Mouse (Mus musculus): ENCODE data around the gene Gm128. TPM values are rescaled to one million over a fixed set of nuclear protein-coding genes. Genes with fewer than 3 reads are reported as not detected.
A peak's percentile ranks its signal among the peaks of the same experiment; 100 is the strongest.

Gene Gm128
- total RNA-seq (2014; rRNA removed; ENCODE audit: low replicate concordance) = 1.1 TPM in 1 of 2 replicates, not detected in the other
- 0.07 TPM in 1 of 2 replicates, not detected in the other for polyA plus RNA-seq (2015; fragmentation: Nextera tagmentation; extraction: Ambion mirVana)

DNA sequence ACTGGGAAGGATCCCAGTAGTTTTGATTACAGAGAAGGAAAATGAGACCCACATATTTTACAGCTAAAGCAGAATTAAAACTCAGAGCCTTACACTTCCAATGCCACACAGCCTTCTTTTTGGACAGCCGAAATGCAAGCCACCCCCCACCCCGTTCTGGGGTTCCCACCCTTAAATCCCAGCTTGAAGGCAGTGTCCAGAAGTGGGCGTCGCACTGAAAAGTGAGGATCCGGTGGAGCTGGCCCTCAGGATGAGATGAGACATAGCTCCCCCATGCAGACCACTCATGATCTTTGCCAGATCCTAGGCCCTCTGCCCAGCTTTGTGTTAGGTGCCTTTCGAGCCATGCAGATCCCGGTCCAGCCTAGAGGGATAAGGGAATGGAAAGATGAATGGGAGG lies at the start of gene Gm128:
Gene Gm128 (minus strand): TSS at position 101 of the 400 bp plus-strand sequence.
- Histone ChIP-seq H3K4me1 (ENCODE audit: control insufficient read depth, insufficient read depth) (0 out of 2 replicates have a peak, but pooled peaks cover 5% of the 10 kb centered on the region), H3K27me3 (ENCODE audit: control insufficient read depth, insufficient read depth, low read length) (no peaks in the 10 kb centered on the region), H3K9ac (replicated peaks; ENCODE audit: low read depth, low read length) (peak within 1 kb of the TSS; percentile 19; the same call in 1 of the 2 replicates), H3K9me3 (replicated peaks; ENCODE audit: control insufficient read depth, low read length) (no peaks in the 10 kb centered on the region), H3K4me2 (ENCODE audit: low read depth, low read length) (no peak within 1 kb of the TSS), H3K4me3 (ENCODE audit: low read depth, low read length) (no peak within 1 kb of the TSS), H3K36me3 (replicated peaks; ENCODE audit: control insufficient read depth, insufficient read depth, low read length) (peaks cover 4% of the 10 kb centered on the region), H3K27ac (ENCODE audit: low read depth) (no peak within 1 kb of the TSS)
- DNase-seq (ENCODE audit: low spot score) = no peak
- no peak for ATAC-seq (ENCODE audit: insufficient read depth, low read depth)
- no peak for TF ChIP-seq CTCF (IDR thresholded peaks at IDR 0.05; ENCODE audit: low read depth)
- no peak for TF ChIP-seq EP300 (IDR thresholded peaks at IDR 0.05; ENCODE audit: low read depth)
- 75% methylated on average over 7 of the region's 7 CpGs for WGBS

DNA sequence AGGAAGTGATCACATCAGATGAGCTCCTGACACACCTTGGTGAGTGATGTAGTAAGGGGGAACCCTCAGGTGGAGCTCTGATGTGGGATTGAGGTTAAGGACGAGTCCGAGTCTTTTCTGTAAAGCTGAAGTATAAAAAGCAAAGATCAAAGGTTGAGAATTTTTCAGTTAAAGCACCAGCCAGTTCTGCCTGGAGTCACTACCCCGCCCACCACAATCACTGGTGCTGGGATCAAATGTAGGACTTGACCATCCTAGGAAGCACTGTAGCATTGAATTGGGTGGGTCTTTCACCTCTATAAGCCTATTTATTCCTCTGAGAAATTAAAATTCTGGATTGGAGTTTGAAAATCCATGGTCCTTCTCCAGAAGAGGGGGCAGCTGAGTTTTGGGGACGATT lies 49.6 kb upstream of the Gm128 start:
- no peak overlapping the region for H3K27ac ChIP-seq (ENCODE audit: low read depth)
- no peaks in the 10 kb centered on the region for H3K27me3 ChIP-seq (ENCODE audit: control insufficient read depth, insufficient read depth, low read length)
- DNase-seq (ENCODE audit: low spot score) (no peak), ATAC-seq (ENCODE audit: insufficient read depth, low read depth) (no peak)
- no peaks in the 10 kb centered on the region for H3K4me1 ChIP-seq (ENCODE audit: control insufficient read depth, insufficient read depth)
- peaks cover 63% of the 10 kb centered on the region for H3K36me3 ChIP-seq (replicated peaks; ENCODE audit: control insufficient read depth, insufficient read depth, low read length)
- no peak overlapping the region for H3K4me2 ChIP-seq (ENCODE audit: low read depth, low read length)
- TF ChIP-seq EP300 (IDR thresholded peaks at IDR 0.05; ENCODE audit: low read depth) (no peak), CTCF (IDR thresholded peaks at IDR 0.05; ENCODE audit: low read depth) (no peak)
- no peak overlapping the region for H3K9ac ChIP-seq (replicated peaks; ENCODE audit: low read depth, low read length)
- H3K9me3 ChIP-seq (replicated peaks; ENCODE audit: control insufficient read depth, low read length) = no peaks in the 10 kb centered on the region
- WGBS = 84% methylated on average over 4 of the region's 4 CpGs
- H3K4me3 ChIP-seq (ENCODE audit: low read depth, low read length) = no peak overlapping the region

DNA sequence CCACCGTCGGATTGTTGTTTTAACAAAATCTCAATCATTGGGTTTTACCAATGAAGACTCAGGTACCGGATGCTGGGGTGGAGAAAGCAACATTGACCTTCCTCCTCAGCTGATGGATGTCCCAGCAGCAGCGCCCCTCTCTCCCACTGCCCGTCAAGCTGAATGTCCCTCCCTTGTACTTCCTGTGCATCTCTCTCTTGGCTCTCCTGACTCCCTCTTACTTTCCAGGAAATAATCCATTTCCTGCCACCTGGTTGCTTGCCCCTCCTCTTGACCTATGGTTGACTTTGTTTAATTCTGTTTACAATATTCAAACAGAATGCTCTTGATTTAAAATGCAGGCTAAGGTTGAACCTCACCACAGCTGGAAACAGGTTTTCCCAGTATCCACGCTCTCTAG lies 48.8 kb upstream of the Gm128 start:
- WGBS = 71% methylated on average over 6 of the region's 6 CpGs
- no peak for TF ChIP-seq CTCF (IDR thresholded peaks at IDR 0.05; ENCODE audit: low read depth)
- TF ChIP-seq EP300 (IDR thresholded peaks at IDR 0.05; ENCODE audit: low read depth) = no peak
- peaks cover 60% of the 10 kb centered on the region for H3K36me3 ChIP-seq (replicated peaks; ENCODE audit: control insufficient read depth, insufficient read depth, low read length)

DNA sequence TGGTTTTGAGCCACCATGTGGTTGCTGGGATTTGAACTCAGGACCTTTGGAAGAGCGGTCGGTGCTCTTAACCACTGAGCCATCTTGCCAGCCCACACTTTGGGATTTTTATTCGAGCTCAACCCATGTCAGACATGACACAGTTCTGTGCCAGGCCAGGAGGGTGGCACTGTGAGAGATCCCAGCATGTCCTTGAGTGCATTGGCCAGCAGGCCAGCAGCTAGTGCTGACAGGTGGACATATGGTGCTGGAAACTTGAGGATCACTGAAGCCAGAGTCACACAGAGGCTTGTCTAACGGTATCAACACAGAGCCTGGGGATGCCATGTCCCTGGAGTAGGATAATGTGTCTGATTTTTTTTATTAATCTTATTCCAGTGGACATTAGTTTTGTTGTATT lies 48.0 kb upstream of the Gm128 start:
- Histone ChIP-seq H3K27me3 (ENCODE audit: control insufficient read depth, insufficient read depth, low read length) (no peaks in the 10 kb centered on the region), H3K36me3 (replicated peaks; ENCODE audit: control insufficient read depth, insufficient read depth, low read length) (peaks cover 52% of the 10 kb centered on the region), H3K9ac (replicated peaks; ENCODE audit: low read depth, low read length) (no peak overlapping the region), H3K27ac (ENCODE audit: low read depth) (no peak overlapping the region), H3K4me2 (ENCODE audit: low read depth, low read length) (no peak overlapping the region), H3K9me3 (replicated peaks; ENCODE audit: control insufficient read depth, low read length) (no peaks in the 10 kb centered on the region), H3K4me3 (ENCODE audit: low read depth, low read length) (no peak overlapping the region), H3K4me1 (ENCODE audit: control insufficient read depth, insufficient read depth) (no peaks in the 10 kb centered on the region)
- DNase-seq (ENCODE audit: low spot score) (no peak), ATAC-seq (ENCODE audit: insufficient read depth, low read depth) (no peak)
- 88% methylated on average over 4 of the region's 4 CpGs for WGBS
- no peak for TF ChIP-seq CTCF (IDR thresholded peaks at IDR 0.05; ENCODE audit: low read depth)
- TF ChIP-seq EP300 (IDR thresholded peaks at IDR 0.05; ENCODE audit: low read depth) = no peak

More for the DNA sequence above, 48.8 kb upstream of the Gm128 start:
- H3K27ac ChIP-seq (ENCODE audit: low read depth) = no peak overlapping the region
- no peaks in the 10 kb centered on the region for H3K4me1 ChIP-seq (ENCODE audit: control insufficient read depth, insufficient read depth)
- no peak overlapping the region for H3K4me2 ChIP-seq (ENCODE audit: low read depth, low read length)
- no peaks in the 10 kb centered on the region for H3K27me3 ChIP-seq (ENCODE audit: control insufficient read depth, insufficient read depth, low read length)
- no peak overlapping the region for H3K9ac ChIP-seq (replicated peaks; ENCODE audit: low read depth, low read length)
- no peaks in the 10 kb centered on the region for H3K9me3 ChIP-seq (replicated peaks; ENCODE audit: control insufficient read depth, low read length)
- H3K4me3 ChIP-seq (ENCODE audit: low read depth, low read length) = no peak overlapping the region
- DNase-seq (ENCODE audit: low spot score) = no peak
- ATAC-seq (ENCODE audit: insufficient read depth, low read depth) = no peak

DNA sequence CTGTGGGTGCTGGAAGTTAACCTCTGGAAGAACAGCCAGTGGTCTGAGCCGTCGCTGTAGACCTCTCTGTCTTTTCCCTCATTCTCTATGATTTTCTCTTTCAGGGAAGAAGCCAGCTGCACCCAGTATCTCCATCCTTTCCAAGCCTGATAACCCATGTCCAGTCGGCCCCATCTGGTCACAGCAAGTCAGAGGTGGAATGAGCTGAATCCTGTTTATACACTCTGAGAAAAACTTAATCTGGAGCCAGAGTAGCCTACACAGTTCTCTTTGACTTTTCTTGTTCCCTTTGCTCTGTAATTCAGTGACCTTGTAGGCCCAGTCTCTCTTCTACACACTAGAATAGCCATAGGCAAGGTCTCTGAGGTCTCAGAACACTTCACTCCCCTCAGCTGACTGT lies 46.1 kb upstream of the Gm128 start:
- Histone ChIP-seq H3K36me3 (replicated peaks; ENCODE audit: control insufficient read depth, insufficient read depth, low read length) (peaks cover 34% of the 10 kb centered on the region), H3K4me3 (ENCODE audit: low read depth, low read length) (no peak overlapping the region), H3K4me1 (ENCODE audit: control insufficient read depth, insufficient read depth) (peaks cover 9% of the 10 kb centered on the region), H3K9me3 (replicated peaks; ENCODE audit: control insufficient read depth, low read length) (no peaks in the 10 kb centered on the region), H3K27me3 (ENCODE audit: control insufficient read depth, insufficient read depth, low read length) (no peaks in the 10 kb centered on the region), H3K4me2 (ENCODE audit: low read depth, low read length) (no peak overlapping the region), H3K9ac (replicated peaks; ENCODE audit: low read depth, low read length) (no peak overlapping the region), H3K27ac (ENCODE audit: low read depth) (no peak overlapping the region)
- 76% methylated on average over 3 of the region's 3 CpGs for WGBS
- no peak for TF ChIP-seq CTCF (IDR thresholded peaks at IDR 0.05; ENCODE audit: low read depth)
- no peak for ATAC-seq (ENCODE audit: insufficient read depth, low read depth)
- DNase-seq (ENCODE audit: low spot score) = no peak

DNA sequence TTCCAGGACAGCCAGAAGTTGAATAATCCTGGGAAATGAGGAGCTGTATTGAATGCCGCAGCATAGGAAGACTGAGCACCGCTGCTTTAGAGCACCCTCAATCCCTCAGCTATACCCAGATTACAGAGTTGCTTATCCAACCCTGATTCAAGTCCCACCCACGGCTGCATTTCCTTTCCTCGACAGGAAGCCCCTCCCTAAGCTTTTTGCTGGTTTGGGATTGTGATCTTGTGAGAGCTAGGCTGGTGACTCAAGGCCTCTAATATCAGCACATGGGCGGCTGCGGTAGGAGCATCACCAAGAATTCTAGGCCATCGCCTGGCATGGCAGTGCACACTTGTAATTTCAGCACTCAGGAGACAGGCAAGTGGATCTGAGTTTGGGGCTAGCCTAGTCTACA lies 45.1 kb upstream of the Gm128 start:
- H3K4me2 ChIP-seq (ENCODE audit: low read depth, low read length) = no peak overlapping the region
- H3K36me3 ChIP-seq (replicated peaks; ENCODE audit: control insufficient read depth, insufficient read depth, low read length) = peaks cover 25% of the 10 kb centered on the region
- no peak overlapping the region for H3K4me3 ChIP-seq (ENCODE audit: low read depth, low read length)
- no peak overlapping the region for H3K27ac ChIP-seq (ENCODE audit: low read depth)
- WGBS = 67% methylated on average over 7 of the region's 7 CpGs
- DNase-seq (ENCODE audit: low spot score) = no peak
- no peak for ATAC-seq (ENCODE audit: insufficient read depth, low read depth)
- H3K27me3 ChIP-seq (ENCODE audit: control insufficient read depth, insufficient read depth, low read length) = no peaks in the 10 kb centered on the region
- no peaks in the 10 kb centered on the region for H3K9me3 ChIP-seq (replicated peaks; ENCODE audit: control insufficient read depth, low read length)
- no peak for TF ChIP-seq CTCF (IDR thresholded peaks at IDR 0.05; ENCODE audit: low read depth)
- TF ChIP-seq EP300 (IDR thresholded peaks at IDR 0.05; ENCODE audit: low read depth) = no peak
- H3K9ac ChIP-seq (replicated peaks; ENCODE audit: low read depth, low read length) = no peak overlapping the region
- H3K4me1 ChIP-seq (ENCODE audit: control insufficient read depth, insufficient read depth) = peaks cover 9% of the 10 kb centered on the region
